Mouse (Mus musculus): Measurements from ENCODE around the gene Rarg.

DNA sequence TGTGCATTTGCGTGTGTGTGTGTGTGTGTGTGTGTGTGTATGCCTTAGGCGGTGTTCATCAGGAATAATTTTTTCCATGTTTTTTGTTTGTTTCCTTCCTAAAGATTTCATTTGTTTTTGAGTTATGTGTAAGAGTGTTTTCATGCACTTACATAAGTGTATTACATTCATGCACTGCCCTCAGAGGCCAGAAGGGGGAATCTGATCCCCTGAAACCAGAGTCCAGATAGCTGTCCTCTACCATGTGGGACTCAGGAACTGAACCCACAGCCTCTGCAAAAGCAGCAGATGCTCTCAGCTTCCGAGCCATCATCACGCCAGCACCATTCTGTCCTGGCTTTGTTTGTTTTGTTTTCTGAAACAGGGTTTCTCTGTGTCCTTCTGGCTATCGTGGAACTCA lies 8.2 kb upstream of the Rarg start:
- TF ChIP-seq GATA1 (IDR thresholded peaks at IDR 0.05; ENCODE audit: low read length) (no peak), TAL1 (IDR thresholded peaks at IDR 0.05; ENCODE audit: low read length) (no peak)

All from erythroblast, embryonic 14.5 days (primary cell).